Mouse (Mus musculus): Measurements from ENCODE around the gene Sez6l. TPM values are rescaled to one million over a fixed set of nuclear protein-coding genes. Genes with fewer than 3 reads are reported as not detected.

Gene Sez6l
- polyA plus RNA-seq, 1 experiment from 2014 or later = 0.31 TPM

DNA sequence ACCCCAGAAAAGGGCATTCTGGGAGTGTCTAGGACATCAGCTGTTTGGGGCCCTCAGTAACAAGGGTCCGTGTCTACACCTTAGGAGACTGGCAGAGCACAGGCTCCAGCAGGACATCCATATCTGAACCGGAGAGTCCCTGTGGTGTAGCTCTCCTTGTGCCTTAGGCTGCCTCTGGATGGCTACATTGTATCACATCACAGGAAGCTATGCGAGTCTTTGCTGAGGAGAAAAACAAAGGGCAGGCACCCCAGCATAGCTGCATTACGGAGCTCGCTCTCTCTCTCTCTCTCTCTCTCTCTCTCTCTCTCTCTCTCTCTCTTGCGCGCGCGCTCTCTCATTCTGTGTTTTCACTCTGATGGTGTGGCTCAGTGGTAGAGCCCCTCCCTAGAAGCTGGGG is 194.9 kb downstream of the Sez6l start:
- WGBS = 71% methylated on average over 9 of the region's 9 CpGs
- Histone ChIP-seq H3K9ac (ENCODE audit: low read length) (no peak overlapping the region), H3K9me3 (ENCODE audit: control insufficient read depth, low read length) (no peaks in the 10 kb centered on the region), H3K4me2 (ENCODE audit: low read length) (no peak overlapping the region), H3K27me3 (ENCODE audit: control insufficient read depth, insufficient read depth, low read length) (no peaks in the 10 kb centered on the region), H3K4me1 (ENCODE audit: control insufficient read depth in 2 of 2, insufficient read depth in 2 of 2, low read length in 2 of 2) (no peaks in the 10 kb centered on the region), H3K4me3 (ENCODE audit: control insufficient read depth in 1 of 2, insufficient read depth in 1 of 2, low read depth in 1 of 2, low read length in 2 of 2) (no peak overlapping the region), H3K36me3 (ENCODE audit: control insufficient read depth, insufficient read depth, low read length) (peaks cover 6% of the 10 kb centered on the region; the same call in 1 of the 2 replicates), H3K27ac (replicated peaks in 1 of 2; ENCODE audit: control insufficient read depth in 1 of 2, insufficient read depth in 1 of 2, low read depth in 2 of 2, low read length in 2 of 2) (no peak overlapping the region)
- no peak for ATAC-seq (ENCODE audit: insufficient number of reproducible peaks, insufficient read depth, low FRiP score, low read depth)

DNA sequence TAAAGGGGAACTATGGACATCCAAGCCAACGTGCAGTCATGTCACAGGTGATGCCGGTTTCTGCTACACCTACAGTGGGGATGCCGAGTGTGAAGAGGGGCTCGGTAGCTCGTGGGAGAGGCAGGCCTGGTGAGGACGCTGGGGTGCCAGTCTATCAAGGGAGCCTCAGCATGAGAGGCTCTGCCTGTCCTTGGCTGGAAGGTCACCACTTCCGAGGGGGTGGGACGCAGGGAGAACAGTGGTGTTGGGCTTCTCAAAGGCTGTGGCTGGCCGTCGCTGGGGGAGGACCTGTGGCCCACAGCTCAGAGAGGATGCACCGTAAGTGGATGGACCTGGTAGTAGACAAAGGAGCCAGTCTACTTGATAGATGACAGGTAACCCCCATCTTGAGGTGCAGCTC is 195.8 kb downstream of the Sez6l start:
- H3K9ac ChIP-seq (ENCODE audit: low read length) = no peak overlapping the region
- no peaks in the 10 kb centered on the region for H3K9me3 ChIP-seq (ENCODE audit: control insufficient read depth, low read length)
- peaks cover 8% of the 10 kb centered on the region; the same call in 1 of the 2 replicates for H3K36me3 ChIP-seq (ENCODE audit: control insufficient read depth, insufficient read depth, low read length)
- no peaks in the 10 kb centered on the region for H3K27me3 ChIP-seq (ENCODE audit: control insufficient read depth, insufficient read depth, low read length)
- no peak overlapping the region for H3K4me3 ChIP-seq (ENCODE audit: control insufficient read depth in 1 of 2, insufficient read depth in 1 of 2, low read depth in 1 of 2, low read length in 2 of 2)
- no peak for ATAC-seq (ENCODE audit: insufficient number of reproducible peaks, insufficient read depth, low FRiP score, low read depth)
- H3K27ac ChIP-seq (replicated peaks in 1 of 2; ENCODE audit: control insufficient read depth in 1 of 2, insufficient read depth in 1 of 2, low read depth in 2 of 2, low read length in 2 of 2) = no peak overlapping the region
- no peak overlapping the region for H3K4me2 ChIP-seq (ENCODE audit: low read length)
- 63% methylated on average over 11 of the region's 11 CpGs for WGBS
- no peaks in the 10 kb centered on the region for H3K4me1 ChIP-seq (ENCODE audit: control insufficient read depth in 2 of 2, insufficient read depth in 2 of 2, low read length in 2 of 2)

DNA sequence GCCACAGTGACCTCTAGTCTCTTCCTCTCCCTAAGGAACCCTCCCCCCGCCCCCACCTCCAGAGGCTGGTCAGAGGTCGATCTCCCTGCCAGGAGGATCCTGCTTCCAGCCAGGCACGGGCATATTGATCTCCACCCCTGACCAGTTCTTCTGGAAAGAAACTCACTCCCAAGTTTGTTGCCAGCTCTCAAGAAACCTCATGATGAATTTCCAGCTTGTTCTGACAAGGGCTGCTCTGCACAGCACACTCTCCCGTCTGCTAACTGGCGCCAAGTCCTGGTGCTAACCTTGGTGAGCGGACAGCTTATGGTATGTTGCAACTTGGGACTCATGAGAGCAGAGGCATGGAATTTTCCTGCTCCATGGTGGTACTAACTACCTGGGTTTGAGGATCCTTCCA is 198.3 kb downstream of the Sez6l start:
- Histone ChIP-seq H3K27ac (replicated peaks in 1 of 2; ENCODE audit: control insufficient read depth in 1 of 2, insufficient read depth in 1 of 2, low read depth in 2 of 2, low read length in 2 of 2) (no peak overlapping the region), H3K4me2 (ENCODE audit: low read length) (no peak overlapping the region), H3K9me3 (ENCODE audit: control insufficient read depth, low read length) (no peaks in the 10 kb centered on the region), H3K9ac (ENCODE audit: low read length) (no peak overlapping the region), H3K27me3 (ENCODE audit: control insufficient read depth, insufficient read depth, low read length) (no peaks in the 10 kb centered on the region), H3K4me3 (ENCODE audit: control insufficient read depth in 1 of 2, insufficient read depth in 1 of 2, low read depth in 1 of 2, low read length in 2 of 2) (no peak overlapping the region), H3K4me1 (ENCODE audit: control insufficient read depth in 2 of 2, insufficient read depth in 2 of 2, low read length in 2 of 2) (no peaks in the 10 kb centered on the region), H3K36me3 (ENCODE audit: control insufficient read depth, insufficient read depth, low read length) (peaks cover 30% of the 10 kb centered on the region)
- WGBS = 82% methylated on average over 6 of the region's 6 CpGs
- no peak for ATAC-seq (ENCODE audit: insufficient number of reproducible peaks, insufficient read depth, low FRiP score, low read depth)

DNA sequence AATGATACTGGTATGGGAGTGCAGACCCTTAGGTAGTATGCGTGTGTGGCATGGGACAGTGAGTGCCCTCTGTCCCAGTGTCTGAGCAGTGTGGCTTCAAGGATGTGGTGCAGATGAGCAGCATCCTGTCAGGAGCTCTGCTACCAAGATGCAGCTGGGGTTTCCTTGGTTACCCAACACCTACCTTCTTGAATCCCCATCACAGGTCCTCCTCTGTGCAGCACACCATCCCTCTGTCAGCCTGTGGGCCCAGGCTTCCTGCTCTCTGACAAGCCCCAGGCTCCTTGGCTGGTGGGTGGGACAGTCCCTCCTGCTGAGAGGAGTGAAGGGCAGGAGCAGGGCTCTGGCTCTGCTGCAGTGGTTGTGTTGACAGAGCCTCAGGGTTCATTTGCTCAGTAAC is 199.6 kb downstream of the Sez6l start:
- Histone ChIP-seq H3K4me1 (ENCODE audit: control insufficient read depth in 2 of 2, insufficient read depth in 2 of 2, low read length in 2 of 2) (no peaks in the 10 kb centered on the region), H3K27me3 (ENCODE audit: control insufficient read depth, insufficient read depth, low read length) (no peaks in the 10 kb centered on the region), H3K9me3 (ENCODE audit: control insufficient read depth, low read length) (no peaks in the 10 kb centered on the region), H3K4me3 (ENCODE audit: control insufficient read depth in 1 of 2, insufficient read depth in 1 of 2, low read depth in 1 of 2, low read length in 2 of 2) (no peak overlapping the region), H3K36me3 (ENCODE audit: control insufficient read depth, insufficient read depth, low read length) (peaks cover 42% of the 10 kb centered on the region), H3K9ac (ENCODE audit: low read length) (no peak overlapping the region), H3K27ac (replicated peaks in 1 of 2; ENCODE audit: control insufficient read depth in 1 of 2, insufficient read depth in 1 of 2, low read depth in 2 of 2, low read length in 2 of 2) (no peak overlapping the region), H3K4me2 (ENCODE audit: low read length) (no peak overlapping the region)
- no peak for ATAC-seq (ENCODE audit: insufficient number of reproducible peaks, insufficient read depth, low FRiP score, low read depth)
- WGBS = 92% methylated on average over 1 of the region's 1 CpGs

DNA sequence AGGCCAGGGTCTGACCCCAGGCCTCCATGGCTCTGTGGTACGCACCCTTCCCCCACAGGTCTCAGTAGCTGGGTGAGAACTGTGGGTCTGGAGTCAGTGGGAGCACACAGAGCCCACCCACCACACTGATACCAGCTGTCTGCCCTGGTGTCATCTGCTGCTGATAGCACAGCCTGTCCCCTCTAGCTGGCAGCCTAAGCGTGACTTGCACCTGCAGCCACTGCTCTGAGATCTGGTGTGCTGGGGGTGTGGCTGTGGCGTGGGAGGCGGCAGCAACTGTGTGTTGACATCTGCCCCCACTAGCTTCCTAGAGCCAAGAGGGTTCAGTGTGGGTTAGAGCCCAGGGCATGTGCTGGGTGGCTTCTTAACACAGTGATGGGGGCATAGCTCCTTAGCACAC is 200.9 kb downstream of the Sez6l start:
- Histone ChIP-seq H3K4me1 (ENCODE audit: control insufficient read depth in 2 of 2, insufficient read depth in 2 of 2, low read length in 2 of 2) (no peaks in the 10 kb centered on the region), H3K4me3 (ENCODE audit: control insufficient read depth in 1 of 2, insufficient read depth in 1 of 2, low read depth in 1 of 2, low read length in 2 of 2) (no peak overlapping the region), H3K4me2 (ENCODE audit: low read length) (no peak overlapping the region), H3K9ac (ENCODE audit: low read length) (no peak overlapping the region), H3K9me3 (ENCODE audit: control insufficient read depth, low read length) (no peaks in the 10 kb centered on the region), H3K27ac (replicated peaks in 1 of 2; ENCODE audit: control insufficient read depth in 1 of 2, insufficient read depth in 1 of 2, low read depth in 2 of 2, low read length in 2 of 2) (no peak overlapping the region), H3K36me3 (ENCODE audit: control insufficient read depth, insufficient read depth, low read length) (peaks cover 54% of the 10 kb centered on the region), H3K27me3 (ENCODE audit: control insufficient read depth, insufficient read depth, low read length) (no peaks in the 10 kb centered on the region)
- 85% methylated on average over 4 of the region's 4 CpGs for WGBS
- no peak for ATAC-seq (ENCODE audit: insufficient number of reproducible peaks, insufficient read depth, low FRiP score, low read depth)

DNA sequence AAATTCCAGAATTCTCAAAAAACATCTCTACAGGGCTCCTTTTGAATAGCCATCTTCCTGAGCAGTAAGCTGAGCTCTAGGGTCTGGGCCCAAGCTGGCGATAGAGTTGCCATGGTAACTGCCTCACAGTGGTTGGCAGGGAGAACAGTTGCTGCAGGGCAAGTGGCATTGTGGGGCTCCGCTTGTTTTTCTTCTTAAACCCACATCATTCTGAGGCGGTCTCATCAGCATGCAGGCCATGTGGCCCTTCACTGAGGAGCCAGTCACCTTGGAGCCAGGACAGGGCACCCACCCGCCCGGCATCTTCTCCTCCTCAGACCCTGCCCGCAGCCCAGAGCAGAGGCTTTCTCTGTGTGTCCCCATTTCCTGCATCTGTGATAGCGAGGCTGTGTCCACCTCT is 205.1 kb downstream of the Sez6l start:
- no peaks in the 10 kb centered on the region for H3K27me3 ChIP-seq (ENCODE audit: control insufficient read depth, insufficient read depth, low read length)
- no peak for ATAC-seq (ENCODE audit: insufficient number of reproducible peaks, insufficient read depth, low FRiP score, low read depth)
- H3K36me3 ChIP-seq (ENCODE audit: control insufficient read depth, insufficient read depth, low read length) = peaks cover 78% of the 10 kb centered on the region
- no peak overlapping the region for H3K27ac ChIP-seq (replicated peaks in 1 of 2; ENCODE audit: control insufficient read depth in 1 of 2, insufficient read depth in 1 of 2, low read depth in 2 of 2, low read length in 2 of 2)
- no peak overlapping the region for H3K9ac ChIP-seq (ENCODE audit: low read length)
- no peaks in the 10 kb centered on the region for H3K4me1 ChIP-seq (ENCODE audit: control insufficient read depth in 2 of 2, insufficient read depth in 2 of 2, low read length in 2 of 2)
- WGBS = 77% methylated on average over 7 of the region's 7 CpGs
- no peak overlapping the region for H3K4me3 ChIP-seq (ENCODE audit: control insufficient read depth in 1 of 2, insufficient read depth in 1 of 2, low read depth in 1 of 2, low read length in 2 of 2)
- H3K9me3 ChIP-seq (ENCODE audit: control insufficient read depth, low read length) = no peaks in the 10 kb centered on the region
- no peak overlapping the region for H3K4me2 ChIP-seq (ENCODE audit: low read length)

DNA sequence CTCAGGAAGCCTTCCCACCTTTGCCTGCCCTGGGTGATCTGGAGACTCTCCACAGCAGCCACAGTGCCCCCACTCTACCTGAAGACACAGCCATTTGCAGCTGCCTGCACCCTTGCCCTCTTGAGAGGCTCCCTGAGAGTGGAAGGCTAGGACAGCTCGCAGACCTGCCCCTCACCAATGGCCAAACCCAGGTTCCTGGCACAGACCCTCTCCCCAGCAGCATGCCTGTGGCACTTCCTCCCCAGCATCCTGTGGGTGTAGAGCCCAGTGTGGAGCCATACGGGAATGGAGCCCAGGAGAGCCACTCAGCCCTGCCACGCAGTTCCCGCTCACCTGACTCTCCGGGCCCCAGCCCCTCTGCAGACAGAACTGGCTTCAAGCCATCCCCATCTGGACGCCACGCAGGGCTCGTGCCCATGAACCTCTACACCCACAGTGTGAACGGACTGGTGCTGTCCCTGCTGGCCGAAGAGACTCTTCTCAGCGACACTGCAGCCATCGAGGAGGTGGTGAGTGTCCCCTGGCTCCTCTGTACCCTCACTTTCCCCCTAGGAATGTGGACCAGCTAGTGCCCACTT is 206.7 kb downstream of the Sez6l start:
- H3K36me3 ChIP-seq (ENCODE audit: control insufficient read depth, insufficient read depth, low read length) = peaks cover 78% of the 10 kb centered on the region
- no peak for ATAC-seq (ENCODE audit: insufficient number of reproducible peaks, insufficient read depth, low FRiP score, low read depth)
- H3K27ac ChIP-seq (replicated peaks in 1 of 2; ENCODE audit: control insufficient read depth in 1 of 2, insufficient read depth in 1 of 2, low read depth in 2 of 2, low read length in 2 of 2) = no peak overlapping the region
- H3K4me2 ChIP-seq (ENCODE audit: low read length) = no peak overlapping the region
- WGBS = 92% methylated on average over 12 of the region's 12 CpGs
- no peak overlapping the region for H3K4me3 ChIP-seq (ENCODE audit: control insufficient read depth in 1 of 2, insufficient read depth in 1 of 2, low read depth in 1 of 2, low read length in 2 of 2)
- no peaks in the 10 kb centered on the region for H3K9me3 ChIP-seq (ENCODE audit: control insufficient read depth, low read length)
- H3K9ac ChIP-seq (ENCODE audit: low read length) = no peak overlapping the region
- no peaks in the 10 kb centered on the region for H3K4me1 ChIP-seq (ENCODE audit: control insufficient read depth in 2 of 2, insufficient read depth in 2 of 2, low read length in 2 of 2)
- no peaks in the 10 kb centered on the region for H3K27me3 ChIP-seq (ENCODE audit: control insufficient read depth, insufficient read depth, low read length)

DNA sequence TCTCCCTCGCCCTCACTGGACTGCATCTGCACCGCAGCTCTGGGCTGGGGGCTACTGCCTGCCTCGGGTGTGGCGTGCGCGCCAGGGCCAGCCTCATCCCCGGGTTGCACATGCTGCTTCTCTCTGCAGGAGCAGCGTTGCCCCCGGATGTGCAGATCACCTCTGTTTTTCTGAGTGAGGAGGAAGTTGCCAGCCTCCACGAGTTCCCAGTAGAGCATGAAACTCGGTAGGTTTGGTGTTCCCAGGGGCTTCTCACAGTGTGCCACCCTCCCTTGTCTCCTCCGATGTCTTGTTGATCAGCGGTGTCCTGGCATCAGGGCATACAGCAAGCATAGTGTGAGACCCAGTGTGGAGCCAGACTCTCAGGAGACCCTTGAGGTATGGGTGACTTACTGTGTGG is 207.7 kb downstream of the Sez6l start:
- no peak for ATAC-seq (ENCODE audit: insufficient number of reproducible peaks, insufficient read depth, low FRiP score, low read depth)
- no peaks in the 10 kb centered on the region for H3K27me3 ChIP-seq (ENCODE audit: control insufficient read depth, insufficient read depth, low read length)
- H3K4me3 ChIP-seq (ENCODE audit: control insufficient read depth in 1 of 2, insufficient read depth in 1 of 2, low read depth in 1 of 2, low read length in 2 of 2) = no peak overlapping the region
- 94% methylated on average over 13 of the region's 13 CpGs for WGBS
- no peak overlapping the region for H3K27ac ChIP-seq (replicated peaks in 1 of 2; ENCODE audit: control insufficient read depth in 1 of 2, insufficient read depth in 1 of 2, low read depth in 2 of 2, low read length in 2 of 2)
- peaks cover 78% of the 10 kb centered on the region for H3K36me3 ChIP-seq (ENCODE audit: control insufficient read depth, insufficient read depth, low read length)
- H3K4me2 ChIP-seq (ENCODE audit: low read length) = no peak overlapping the region
- no peak overlapping the region for H3K9ac ChIP-seq (ENCODE audit: low read length)
- H3K4me1 ChIP-seq (ENCODE audit: control insufficient read depth in 2 of 2, insufficient read depth in 2 of 2, low read length in 2 of 2) = no peaks in the 10 kb centered on the region
- H3K9me3 ChIP-seq (ENCODE audit: control insufficient read depth, low read length) = no peaks in the 10 kb centered on the region

Data from heart, embryonic 14.5 days (tissue).